Mouse (Mus musculus) heart, adult 8-10 months (tissue): ENCODE measurements at regions not wholly inside any gene's neighbourhood (a gene's known extent, or its start where the extent isn't known, plus 50 kb on each side); places are given as distances from the start of the nearest gene placed in this dataset.

Experiments
- DNase-seq: peaks from one replicate; pipeline ENCODE4 v3.0.0; 2022; ENCODE audit warnings: low spot score

- peak; percentile 13 for DNase-seq
Observed at GRCm38 (mm10) chrX:136321692-136322091, 51.6 kb downstream of the Bex3 start.

GRCm38 (mm10) chrX:136365809-136366208 is 95.8 kb downstream of the Bex3 start:
- DNase-seq = no peak
